Mouse (Mus musculus) layer of hippocampus, adult 18-20 months (tissue): ENCODE measurements at regions not wholly inside any gene's neighbourhood (a gene's known extent, or its start where the extent isn't known, plus 50 kb on each side); places are given as distances from the start of the nearest gene placed in this dataset.

Source experiments
- DNase-seq, 2 experiments: peaks; one replicate each; pipeline ENCODE4 v3.0.0; 2022; ENCODE audit warnings: low spot score in 2 of 2
- microRNA-seq, 2 experiments: library from miRNA; unstranded; fragments of <30 nt; microRNA quantifications; one replicate each; pipeline ENCODE4 v1.2.0; 2021

DNA sequence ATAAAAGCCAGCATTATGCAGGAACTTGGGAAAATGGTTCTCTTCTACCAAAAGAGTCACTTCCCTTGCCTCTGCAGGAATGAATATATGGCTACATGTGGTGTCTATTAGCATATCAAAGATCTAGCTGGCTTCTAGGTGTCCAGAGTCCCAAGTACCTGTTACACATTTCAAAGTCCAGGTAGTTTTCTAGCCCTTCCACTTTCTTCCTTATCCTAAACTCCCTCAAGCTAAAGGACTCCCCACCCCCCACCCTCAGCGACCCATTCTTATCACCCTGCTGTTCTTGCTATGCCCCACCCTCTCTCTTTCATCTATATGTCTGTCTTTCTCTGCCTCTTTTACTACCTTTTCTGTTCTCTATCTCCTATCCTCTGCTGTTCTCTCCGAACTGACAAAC, 288.3 kb upstream of the Cntn4 start:
- no peak for DNase-seq

DNA sequence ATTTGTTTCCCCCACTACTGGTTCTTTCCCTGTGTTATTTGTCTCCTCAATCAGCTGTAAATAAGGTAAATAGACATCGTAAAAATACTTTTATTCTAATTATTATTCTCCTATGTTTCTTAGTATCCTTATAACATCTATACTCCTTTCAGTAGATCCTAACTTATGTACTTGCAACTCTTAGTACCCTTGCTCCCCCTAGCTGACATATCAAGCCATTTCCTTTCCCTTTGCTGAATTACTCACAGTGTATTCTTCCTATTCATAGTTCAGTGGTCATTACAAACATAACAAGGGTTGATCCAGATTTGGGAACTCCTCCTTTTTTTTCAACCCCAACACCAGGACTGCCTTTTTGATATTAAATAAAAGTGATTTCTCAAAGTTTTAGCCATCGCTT, 279.1 kb upstream of the Cntn4 start:
- DNase-seq: peak in 1 of 2 experiments; percentile 11

DNA sequence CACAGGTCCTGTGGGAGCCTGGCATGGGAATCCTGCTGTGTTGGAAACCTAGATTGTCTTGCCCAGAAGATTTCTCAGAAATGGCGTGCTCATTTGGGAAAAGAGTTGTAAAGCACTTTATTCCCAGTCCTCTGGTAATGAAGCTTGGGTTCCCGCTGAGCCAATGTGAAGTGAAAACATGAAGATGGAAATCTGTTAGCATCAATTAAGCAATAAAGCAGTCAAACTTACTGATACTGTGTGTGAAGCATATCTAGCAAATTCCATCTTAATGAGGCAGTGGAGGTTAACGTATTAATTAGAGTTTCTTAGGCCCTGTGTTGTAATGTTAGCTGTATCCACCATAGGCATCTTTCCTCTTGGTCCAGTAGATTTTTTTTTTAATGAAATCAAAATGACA, 259.9 kb upstream of the Cntn4 start:
- no peak for DNase-seq

DNA sequence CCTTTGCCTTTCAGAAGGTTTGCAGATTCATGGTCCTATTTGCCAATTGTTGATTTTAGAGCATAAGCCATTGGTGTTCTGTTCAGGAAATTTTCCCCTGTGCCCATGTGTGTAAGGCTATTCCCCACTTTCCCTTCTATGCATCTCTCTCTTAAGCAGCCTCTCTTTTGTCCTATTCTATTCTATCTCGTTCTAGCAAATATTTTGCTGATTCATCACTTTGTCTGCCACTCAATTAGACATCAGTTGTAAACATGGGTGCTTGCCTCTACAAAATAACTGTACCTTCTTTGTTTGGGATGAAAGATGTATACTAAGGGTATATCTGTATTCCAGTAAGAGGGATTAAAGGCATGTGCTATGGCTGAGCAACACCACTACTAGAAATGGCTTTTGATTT, 230.3 kb upstream of the Cntn4 start:
- DNase-seq: no peak

DNA sequence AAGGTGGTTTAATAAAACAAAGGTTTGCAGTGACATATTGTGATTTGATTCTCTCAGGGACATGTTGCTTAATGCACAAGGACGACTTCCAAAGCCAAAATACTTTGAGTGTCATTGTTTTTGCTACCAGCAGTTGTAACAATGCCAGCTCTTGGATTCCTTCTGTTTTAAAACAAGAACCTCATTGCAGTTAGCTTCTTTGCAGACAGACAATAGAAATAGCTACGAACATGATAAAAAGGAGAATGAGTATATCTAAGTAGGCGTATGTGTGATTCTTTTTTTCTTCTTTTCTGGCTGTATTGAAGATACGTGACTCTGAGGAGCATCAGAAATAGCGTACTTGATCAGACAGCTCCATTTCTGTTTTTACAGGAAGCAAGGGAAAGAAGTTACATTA, 194.1 kb upstream of the Cntn4 start:
- peak in 1 of 2 experiments; percentile 20 for DNase-seq

DNA sequence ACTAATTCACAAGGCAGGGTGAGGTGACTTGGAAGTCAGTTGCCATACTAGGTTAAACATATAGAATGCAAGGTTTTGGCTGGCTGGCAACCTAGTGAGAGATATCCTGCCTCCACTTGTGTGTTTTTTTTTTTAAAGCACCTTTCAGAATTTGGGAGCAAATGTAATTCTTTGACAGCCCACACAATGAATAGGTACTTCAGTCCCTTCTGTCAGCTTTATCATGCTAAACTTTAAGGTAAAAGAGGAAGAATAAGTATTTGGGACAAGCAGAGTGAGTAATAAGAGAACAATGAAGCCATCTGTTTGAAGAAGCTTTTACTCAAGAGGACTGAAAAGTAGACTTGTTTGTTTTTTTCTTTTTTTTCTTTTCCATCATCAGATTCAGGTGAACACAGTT, 184.2 kb upstream of the Cntn4 start:
- no peak for DNase-seq

Small RNA genes in the stretch of these regions (microRNA-seq; reads per million reads assigned to microRNA genes)
- 0 reads per million in 2 experiments for gene Gm25570
